Mouse (Mus musculus) G1E (cell line): ENCODE results near the gene Ppil4.

Source experiments
- CTCF ChIP-seq: IDR thresholded peaks from 2 replicates; pipeline ENCODE4 v1.5.1; 2012; ENCODE audit warnings: low read depth, low read length, inconsistent platforms, mixed read lengths
- TAL1 ChIP-seq: conservative IDR thresholded peaks from 2 replicates; pipeline ENCODE4 v1.6.1; 2012; ENCODE audit warnings: low read depth, low read length, inconsistent platforms, mixed read lengths

DNA sequence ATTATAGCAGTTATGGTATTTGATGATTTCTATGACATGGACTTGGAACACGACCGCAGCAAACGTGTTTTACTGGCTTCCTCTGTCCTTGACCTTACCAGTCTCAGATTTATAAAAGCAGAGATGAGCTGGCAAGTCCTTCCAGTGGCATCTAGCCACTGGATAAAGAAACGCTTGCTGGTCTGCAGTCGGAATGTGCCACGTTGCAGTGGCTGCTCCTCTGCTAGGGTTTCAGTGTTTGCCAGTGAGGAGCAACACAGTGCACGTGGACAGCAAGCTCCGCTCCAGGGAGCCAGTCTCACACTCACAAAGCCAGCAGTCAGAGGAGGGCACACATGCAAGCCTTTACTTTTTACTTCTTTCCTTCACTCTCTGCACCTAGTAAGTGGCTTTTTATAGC, 17.3 kb upstream of the Ppil4 start:
- TF ChIP-seq CTCF (no peak), TAL1 (no peak)
